Mouse (Mus musculus): ENCODE measurements at regions not wholly inside any gene's neighbourhood (a gene's known extent, or its start where the extent isn't known, plus 50 kb on each side); places are given as distances from the start of the nearest gene placed in this dataset.

DNA sequence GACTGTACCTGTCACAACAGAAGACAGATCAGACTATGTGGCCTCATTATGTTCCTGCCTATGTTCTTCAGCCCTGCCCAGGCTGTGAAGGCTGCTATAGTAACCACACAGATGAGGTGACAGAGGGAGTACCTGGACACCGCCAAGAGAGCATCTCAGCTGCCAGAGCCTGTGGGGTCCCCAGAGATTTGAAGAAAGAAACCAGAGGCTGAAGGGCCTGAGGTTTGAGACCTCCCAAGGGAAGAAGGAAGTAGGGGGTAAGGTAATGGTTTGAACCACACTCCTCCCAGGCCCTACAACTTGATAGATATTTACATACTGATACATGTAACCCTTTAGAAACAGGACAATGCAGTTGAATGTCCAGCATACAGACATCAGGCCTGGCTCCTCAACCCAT lies 407.7 kb downstream of the Ptpru start:
- no peak for TF ChIP-seq CTCF (IDR thresholded peaks at IDR 0.05; ENCODE audit: low read depth, low read length)
- no peak for TF ChIP-seq POLR2A (IDR thresholded peaks at IDR 0.05; ENCODE audit: borderline replicate concordance, low read depth, low read length)

Data from bone marrow macrophage, adult 2 months (primary cell).